11 mouse cellular contexts compared by ENCODE assay signal in genomic region chr13:99125946-99126345, GRCm38 (mm10). TPM values are rescaled to one million over a fixed set of nuclear protein-coding genes. Genes with fewer than 3 reads are reported as not detected.
DNase-seq lines count a peak whose midpoint lies in the region; ATAC-seq and TF ChIP-seq lines count a peak whose summit lies in the region.
"Had no signal": no experiment of that assay in that cellular context is flagged by ENCODE, and none has a peak within 500 bp of the region (broad histone marks: within the 10 kb centered on the region; RNA-seq: fewer than 3 reads in every experiment).

No protein-coding gene starts in this region.

- no peak overlapping the region for H3K4me2 ChIP-seq in forebrain, embryonic 14.5 days (ENCODE audit: low read length)
- H3K4me2 ChIP-seq in forebrain, embryonic 15.5 days (replicated peaks): no peak overlapping the region
- H3K4me2 ChIP-seq: liver, embryonic 13.5 days had no signal

- no peak overlapping the region for H3K9ac ChIP-seq in forebrain, embryonic 14.5 days (ENCODE audit: low read length)
- H3K9ac ChIP-seq in forebrain, embryonic 15.5 days (replicated peaks): no peak overlapping the region
- no peak overlapping the region for H3K9ac ChIP-seq in liver, adult 2 months (ENCODE audit: low read depth, low read length)
- H3K9ac ChIP-seq: liver, embryonic 13.5 days had no signal

- DNase-seq in forebrain, embryonic 14.5 days (ENCODE audit: low spot score): peak; percentile 34
- DNase-seq in liver, adult 2 months (ENCODE audit: extremely low read depth, low read depth, low spot score): peak; percentile 45
- no peak for DNase-seq in liver
- DNase-seq in induced T-regulatory cell, adult 2 months (ENCODE audit: low read depth): peak; percentile 34
- no peak for DNase-seq in cerebellum, postnatal 10 days
- DNase-seq in thymus, adult 2 months: no peak
- DNase-seq: adrenal gland, postnatal 10 days; cerebellum, postnatal 36 days; liver, embryonic 13.5 days had no signal

- TF ChIP-seq POLR2A in liver, adult 2 months (IDR thresholded peaks at IDR 0.05; ENCODE audit: extremely low read depth, insufficient read depth, low read length): no peak
- TF ChIP-seq POLR2A in thymus, adult 2 months (IDR thresholded peaks at IDR 0.05; ENCODE audit: control insufficient read depth, extremely low read depth, insufficient read depth, low read length, poor library complexity): no peak

- H3K9me3 ChIP-seq in forebrain, embryonic 14.5 days (replicated peaks; ENCODE audit: control insufficient read depth, low read length): no peaks in the 10 kb centered on the region
- H3K9me3 ChIP-seq in forebrain, embryonic 15.5 days: no peaks in the 10 kb centered on the region
- peaks cover 90% of the 10 kb centered on the region for H3K9me3 ChIP-seq in E14TG2a.4 (ENCODE audit: low read length)
- H3K9me3 ChIP-seq: liver, embryonic 13.5 days had no signal

- H3K79me2 ChIP-seq in liver, adult 2 months (ENCODE audit: control insufficient read depth, insufficient read depth, low read length): no peaks in the 10 kb centered on the region

- H3K4me1 ChIP-seq in forebrain, embryonic 14.5 days (ENCODE audit: control insufficient read depth, insufficient read depth, low read length): no peaks in the 10 kb centered on the region
- H3K4me1 ChIP-seq in forebrain, embryonic 15.5 days: no peaks in the 10 kb centered on the region
- H3K4me1 ChIP-seq in liver, adult 2 months (ENCODE audit: control insufficient read depth, insufficient read depth, low read length): no peaks in the 10 kb centered on the region
- no peaks in the 10 kb centered on the region for H3K4me1 ChIP-seq in E14TG2a.4 (replicated peaks; ENCODE audit: low read depth, low read length)
- H3K4me1 ChIP-seq in thymus, adult 2 months (replicated peaks; ENCODE audit: control insufficient read depth, insufficient read depth, low read length): no peaks in the 10 kb centered on the region

- peak; percentile 36; the same call in 1 of the 2 replicates for TF ChIP-seq CTCF in liver, adult 2 months (IDR thresholded peaks at IDR 0.05; ENCODE audit: low read depth, low read length)
- 0 out of 2 replicates have a peak, but pooled peaks have one; percentile 6 for TF ChIP-seq CTCF in E14TG2a.4 (conservative IDR thresholded peaks at IDR 0.05; ENCODE audit: low read length)
- TF ChIP-seq CTCF in thymus, adult 2 months (IDR thresholded peaks at IDR 0.05; ENCODE audit: borderline replicate concordance, control insufficient read depth, extremely low read depth, insufficient read depth, low read length, poor library complexity): no peak

- no peak overlapping the region for H3K4me3 ChIP-seq in forebrain, embryonic 14.5 days (ENCODE audit: low read depth, low read length)
- H3K4me3 ChIP-seq in forebrain, embryonic 15.5 days: no peak overlapping the region
- H3K4me3 ChIP-seq in liver, adult 2 months (ENCODE audit: insufficient read depth, low read depth, low read length): no peak overlapping the region
- no peak overlapping the region for H3K4me3 ChIP-seq in E14TG2a.4 (replicated peaks; ENCODE audit: low read length)
- H3K4me3 ChIP-seq in thymus, adult 2 months (ENCODE audit: control insufficient read depth, insufficient read depth, low read length): no peak overlapping the region
- H3K4me3 ChIP-seq: liver, embryonic 13.5 days had no signal

- H3K36me3 ChIP-seq in forebrain, embryonic 14.5 days (ENCODE audit: control insufficient read depth, insufficient read depth, low read length): no peaks in the 10 kb centered on the region
- H3K36me3 ChIP-seq in forebrain, embryonic 15.5 days: no peaks in the 10 kb centered on the region
- H3K36me3 ChIP-seq in liver, adult 2 months (ENCODE audit: control insufficient read depth, insufficient read depth, low read length): no peaks in the 10 kb centered on the region
- H3K36me3 ChIP-seq in E14TG2a.4 (ENCODE audit: insufficient read depth, low read length): peaks cover 4% of the 10 kb centered on the region; the same call in 1 of the 2 replicates
- H3K36me3 ChIP-seq in thymus, adult 2 months (ENCODE audit: control insufficient read depth, insufficient read depth, low read length): no peaks in the 10 kb centered on the region
- H3K36me3 ChIP-seq: liver, embryonic 13.5 days had no signal

- no peak for ATAC-seq in forebrain, embryonic 14.5 days
- no peak for ATAC-seq in forebrain, embryonic 15.5 days (replicated peaks)

- H3K27ac ChIP-seq in forebrain, embryonic 14.5 days (ENCODE audit: low read depth, low read length): no peak overlapping the region
- H3K27ac ChIP-seq in forebrain, embryonic 15.5 days (replicated peaks): no peak overlapping the region
- H3K27ac ChIP-seq in liver, adult 2 months (replicated peaks; ENCODE audit: insufficient read depth, low read depth, low read length): no peak overlapping the region
- no peak overlapping the region for H3K27ac ChIP-seq in thymus, adult 2 months (ENCODE audit: control insufficient read depth, insufficient read depth, low read length)
- H3K27ac ChIP-seq: liver, embryonic 13.5 days had no signal

- no peaks in the 10 kb centered on the region for H3K27me3 ChIP-seq in forebrain, embryonic 14.5 days (replicated peaks; ENCODE audit: control insufficient read depth, insufficient read depth, low read length)
- H3K27me3 ChIP-seq in forebrain, embryonic 15.5 days: no peaks in the 10 kb centered on the region
- no peaks in the 10 kb centered on the region for H3K27me3 ChIP-seq in liver, adult 2 months (ENCODE audit: control insufficient read depth, insufficient read depth, low read length)
- no peaks in the 10 kb centered on the region for H3K27me3 ChIP-seq in E14TG2a.4 (ENCODE audit: insufficient read depth, low read length)
- no peaks in the 10 kb centered on the region for H3K27me3 ChIP-seq in thymus, adult 2 months (ENCODE audit: control insufficient read depth, insufficient read depth, low read length)
- H3K27me3 ChIP-seq: liver, embryonic 13.5 days had no signal

- WGBS in forebrain, embryonic 14.5 days: 67% methylated on average over 1 of the region's 1 CpGs
- WGBS in forebrain, embryonic 15.5 days: 52% methylated on average over 1 of the region's 1 CpGs
- WGBS in liver, adult 2 months: 29% methylated on average over 1 of the region's 1 CpGs
- 22% methylated on average over 1 of the region's 1 CpGs for WGBS in thymus, adult 2 months

RNA-seq across cellular contexts. Expression of gene Zfp366, which starts 58.7 kb away (rescaled TPM):
- polyA plus RNA-seq in forebrain, embryonic 14.5 days (2014; fragmentation: Nextera tagmentation; extraction: Ambion mirVana): 0.43 and 0.78 TPM in 2 replicates
- 0.36 and 0.45 TPM in 2 replicates for polyA plus RNA-seq in forebrain, embryonic 15.5 days (2015; fragmentation: Nextera tagmentation; extraction: Ambion mirVana)
- 0.74 and 1.1 TPM in 2 replicates for total RNA-seq in liver, adult 2 months (2014; rRNA removed)
- polyA plus RNA-seq in liver, adult 2 months (2012; rRNA removed): 0.47 and 0.56 TPM in 2 replicates
- polyA plus RNA-seq in thymus, adult 2 months (2012; rRNA removed): 4.1 and 5.9 TPM in 2 replicates

Comparison
In these comparisons a context has a peak if more than half of its experiments do, and no peak if none do; other contexts are left out.
1. DNase-seq: peak in forebrain, embryonic 14.5 days (single experiment), liver, adult 2 months (single experiment) and induced T-regulatory cell, adult 2 months (single experiment); none in liver (single experiment), cerebellum, postnatal 10 days (0 of 2) and thymus, adult 2 months (single experiment).